Mouse (Mus musculus) spleen, adult 10 weeks (tissue): Measurements from ENCODE around the gene Taar7a. TPM values are rescaled to one million over a fixed set of nuclear protein-coding genes. Genes with fewer than 3 reads are reported as not detected.

ENCODE experiments used
- polyA plus RNA-seq: library from polyadenylated mRNA; stranded (reverse); fragments of 350-450 nt; fragmentation: Illumina TruSeq; extraction: RNeasy Lipid Tissue Mini Kit (QIAGEN cat#74804); gene quantifications from one replicate; pipeline ENCODE4 v1.2.3, GENCODE M21; 2015; ENCODE audit warnings: low replicate concordance; ENCODE audit not compliant: insufficient read depth

The Taar7a gene
- polyA plus RNA-seq, result not detected

GRCm38 (mm10) chr10:23993381-23993780 is at the start of gene Taar7a:
Gene Taar7a (minus strand): TSS chr10:23993481.

GRCm38 (mm10) chr10:24037314-24037713 is 44.0 kb upstream of the Taar7a start, which contains the start of gene Taar7e:
Gene Taar7e (plus strand): TSS chr10:24037614.

GRCm38 (mm10) chr10:24026922-24027321 is 33.6 kb upstream of the Taar7a start, which contains the start of gene Taar7d:
Gene Taar7d (plus strand): TSS chr10:24027222.

GRCm38 (mm10) chr10:23999639-24000038 is 6.4 kb upstream of the Taar7a start, which contains the start of gene Taar7b:
Gene Taar7b (plus strand): TSS chr10:23999939.

GRCm38 (mm10) chr10:23985546-23985945 is 7.7 kb downstream of the Taar7a start, which contains the start of gene Taar6:
Gene Taar6 (minus strand): TSS chr10:23985646.

GRCm38 (mm10) chr10:23970656-23971165 is 22.6 kb downstream of the Taar7a start, which contains the start of gene Taar5:
Gene Taar5 (plus strand): TSS chr10:23970706.

GRCm38 (mm10) chr10:23960444-23960915 is 32.8 kb downstream of the Taar7a start, which contains the start of gene Taar4:
Gene Taar4 (plus strand): TSS chr10:23960494.

GRCm38 (mm10) chr10:23949508-23950005 is 43.7 kb downstream of the Taar7a start, which contains the start of gene Taar3:
Gene Taar3 (plus strand): TSS chr10:23949558.

Other genes with a start within 250 kb of the Taar7a start
- gene Rps12, start 206.2 kb downstream of the Taar7a start, polyA plus RNA-seq, result 3,138 TPM
- gene Slc18b1, start 196.5 kb downstream of the Taar7a start, polyA plus RNA-seq, result 4.1 TPM
- gene Vnn3, start 142.0 kb downstream of the Taar7a start, polyA plus RNA-seq, result 4.2 TPM
- 0.25 TPM for gene Vnn1, start 98.8 kb downstream of the Taar7a start, polyA plus RNA-seq
- gene Taar1, start 73.1 kb downstream of the Taar7a start, polyA plus RNA-seq, result not detected
- not detected for gene Taar2, start 54.9 kb downstream of the Taar7a start, polyA plus RNA-seq
- not detected for gene Taar3, start 43.9 kb downstream of the Taar7a start, polyA plus RNA-seq
- not detected for gene Taar4, start 33.0 kb downstream of the Taar7a start, polyA plus RNA-seq
- gene Taar5, start 22.8 kb downstream of the Taar7a start, polyA plus RNA-seq, result not detected
- gene Taar6, start 7.8 kb downstream of the Taar7a start, polyA plus RNA-seq, result not detected
- not detected for gene Taar7b, start 6.5 kb upstream of the Taar7a start, polyA plus RNA-seq
- not detected for gene Taar7d, start 33.7 kb upstream of the Taar7a start, polyA plus RNA-seq
- gene Taar7e, start 44.1 kb upstream of the Taar7a start, polyA plus RNA-seq, result not detected
- gene Taar7f, start 56.0 kb upstream of the Taar7a start, polyA plus RNA-seq, result not detected
- gene Taar8a, start 83.0 kb upstream of the Taar7a start, polyA plus RNA-seq, result not detected
- gene Taar8b, start 98.8 kb upstream of the Taar7a start, polyA plus RNA-seq, result 1.4 TPM
- gene Taar8c, start 108.4 kb upstream of the Taar7a start, polyA plus RNA-seq, result 0.43 TPM
- gene Taar9, start 116.1 kb upstream of the Taar7a start, polyA plus RNA-seq, result 0.64 TPM
- 154 TPM for gene Stx7, start 155.8 kb upstream of the Taar7a start, polyA plus RNA-seq
- gene Moxd1, start 230.0 kb upstream of the Taar7a start, polyA plus RNA-seq, result 0.11 TPM